In genomic region chr3:134172357-134172756, GRCm38 (mm10) we compare ENCODE assay signal across 25 mouse cellular contexts.
"Had no signal": no experiment of that assay in that cellular context is flagged by ENCODE, and none has a peak within 500 bp of the region (broad histone marks: within the 10 kb centered on the region; RNA-seq: fewer than 3 reads in every experiment).

No protein-coding gene starts in this region.

- H3K9me3 ChIP-seq: limb, embryonic 10.5 days; limb, embryonic 13.5 days; liver, embryonic 12.5 days; liver, embryonic 15.5 days; lung, embryonic 15.5 days; midbrain, embryonic 10.5 days; midbrain, embryonic 13.5 days; neural tube, embryonic 13.5 days had no signal

- H3K9ac ChIP-seq: limb, embryonic 13.5 days; liver, embryonic 12.5 days; liver, embryonic 15.5 days; lung, embryonic 15.5 days; midbrain, embryonic 13.5 days; neural tube, embryonic 13.5 days had no signal

- H3K4me1 ChIP-seq: limb, embryonic 13.5 days; liver, embryonic 12.5 days; liver, embryonic 15.5 days; lung, embryonic 15.5 days; megakaryocyte, embryonic 14.5 days; midbrain, embryonic 13.5 days; neural tube, embryonic 13.5 days had no signal

- H3K4me3 ChIP-seq: layer of hippocampus, adult 2 months; limb, embryonic 10.5 days; limb, embryonic 13.5 days; liver, embryonic 12.5 days; liver, embryonic 15.5 days; lung, embryonic 15.5 days; megakaryocyte, embryonic 14.5 days; midbrain, embryonic 10.5 days; midbrain, embryonic 13.5 days; myocyte; neural tube, embryonic 13.5 days had no signal

- DNase-seq: kidney, postnatal 25 days; layer of hippocampus, adult 9-11 months; liver; lung, adult 18-20 months; lung, postnatal 10 days; lung, postnatal 36 days; right cerebral cortex, adult 18-20 months; right cerebral cortex, postnatal 14 days; right cerebral cortex, postnatal 4 days; thymus, adult 2 months; thymus, postnatal 14 days; thymus, postnatal 4 days had no signal

- H3K36me3 ChIP-seq: limb, embryonic 10.5 days; limb, embryonic 13.5 days; liver, embryonic 12.5 days; liver, embryonic 15.5 days; lung, embryonic 15.5 days; midbrain, embryonic 10.5 days; midbrain, embryonic 13.5 days; neural tube, embryonic 13.5 days had no signal

- H3K27me3 ChIP-seq: limb, embryonic 13.5 days; liver, embryonic 12.5 days; liver, embryonic 15.5 days; lung, embryonic 15.5 days; megakaryocyte, embryonic 14.5 days; midbrain, embryonic 13.5 days; neural tube, embryonic 13.5 days had no signal

- H3K4me2 ChIP-seq: limb, embryonic 13.5 days; liver, embryonic 12.5 days; liver, embryonic 15.5 days; lung, embryonic 15.5 days; midbrain, embryonic 13.5 days; neural tube, embryonic 13.5 days had no signal

- H3K27ac ChIP-seq: kidney, postnatal 0 days; layer of hippocampus, adult 2 months; limb, embryonic 10.5 days; limb, embryonic 13.5 days; liver, embryonic 12.5 days; liver, embryonic 15.5 days; lung, embryonic 15.5 days; midbrain, embryonic 10.5 days; midbrain, embryonic 13.5 days; neural tube, embryonic 13.5 days; stomach, postnatal 0 days had no signal

- ATAC-seq: liver, embryonic 12.5 days; midbrain, embryonic 13.5 days had no signal
